Mouse (Mus musculus) gonadal fat pad, adult 2 months (tissue): ENCODE measurements around the gene Slc22a14. TPM values are rescaled to one million over a fixed set of nuclear protein-coding genes. Genes with fewer than 3 reads are reported as not detected.
"Not testable (repeated sequence)": the region's sequence is repeated elsewhere in the genome, so short reads cannot be mapped to it uniquely, and the experiment has no call there.

Experiments
- DNase-seq: peaks from one replicate; pipeline ENCODE4 v3.0.0-alpha.2; 2012; ENCODE audit warnings: low read depth
- polyA plus RNA-seq: library from polyadenylated mRNA; depleted of rRNA; stranded (reverse); fragments of >200 nt; gene quantifications from 2 replicates; pipeline ENCODE4 v1.2.3, GENCODE M21; 2012; rRNA removed

Gene Slc22a14
- polyA plus RNA-seq: 1.9 and 2.2 TPM in 2 replicates

DNA sequence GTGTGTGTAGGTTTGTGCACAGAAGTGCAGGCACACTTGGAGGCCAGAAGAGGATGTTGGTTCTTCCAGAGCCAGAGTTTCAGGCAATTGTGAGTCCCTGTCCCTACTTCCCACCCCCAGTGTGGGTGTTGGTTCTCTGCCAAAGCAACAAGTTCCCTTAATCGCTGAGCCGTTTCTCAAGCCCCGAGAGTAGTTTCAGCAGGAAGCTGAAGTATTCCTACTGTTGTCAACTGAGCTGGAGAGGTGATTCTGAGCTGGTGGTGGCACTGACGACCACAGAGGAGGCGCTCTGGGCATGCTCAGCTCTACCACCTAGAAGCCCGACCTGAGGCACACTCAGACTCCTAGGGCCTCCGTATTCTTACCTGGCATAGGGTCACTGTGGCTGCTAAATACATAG, at the start of gene Slc22a14:
Slc22a14 (minus strand) TSS at position 270 of the 400 bp plus-strand sequence.
- DNase-seq: no peak

DNA sequence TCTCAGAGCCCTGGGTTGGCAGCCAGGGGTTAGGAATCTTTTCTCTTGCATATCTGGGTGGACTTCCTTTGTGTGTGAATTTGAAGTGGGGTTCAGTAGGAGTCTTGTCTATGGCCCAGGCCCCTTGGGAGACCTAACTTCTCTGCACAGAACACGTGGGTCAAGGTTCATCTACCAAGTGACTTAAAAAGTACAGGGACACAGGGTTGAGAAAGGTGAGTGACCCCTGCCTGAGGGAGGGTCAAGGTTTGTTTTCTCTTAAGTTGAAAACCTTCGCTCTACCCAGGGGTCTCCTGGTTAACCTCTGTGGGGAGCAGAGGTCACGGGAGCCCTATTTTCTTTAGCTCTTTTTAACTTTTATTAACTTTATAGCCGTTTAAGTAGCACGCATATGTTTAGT, 44.5 kb upstream of the Slc22a14 start:
- no peak for DNase-seq

DNA sequence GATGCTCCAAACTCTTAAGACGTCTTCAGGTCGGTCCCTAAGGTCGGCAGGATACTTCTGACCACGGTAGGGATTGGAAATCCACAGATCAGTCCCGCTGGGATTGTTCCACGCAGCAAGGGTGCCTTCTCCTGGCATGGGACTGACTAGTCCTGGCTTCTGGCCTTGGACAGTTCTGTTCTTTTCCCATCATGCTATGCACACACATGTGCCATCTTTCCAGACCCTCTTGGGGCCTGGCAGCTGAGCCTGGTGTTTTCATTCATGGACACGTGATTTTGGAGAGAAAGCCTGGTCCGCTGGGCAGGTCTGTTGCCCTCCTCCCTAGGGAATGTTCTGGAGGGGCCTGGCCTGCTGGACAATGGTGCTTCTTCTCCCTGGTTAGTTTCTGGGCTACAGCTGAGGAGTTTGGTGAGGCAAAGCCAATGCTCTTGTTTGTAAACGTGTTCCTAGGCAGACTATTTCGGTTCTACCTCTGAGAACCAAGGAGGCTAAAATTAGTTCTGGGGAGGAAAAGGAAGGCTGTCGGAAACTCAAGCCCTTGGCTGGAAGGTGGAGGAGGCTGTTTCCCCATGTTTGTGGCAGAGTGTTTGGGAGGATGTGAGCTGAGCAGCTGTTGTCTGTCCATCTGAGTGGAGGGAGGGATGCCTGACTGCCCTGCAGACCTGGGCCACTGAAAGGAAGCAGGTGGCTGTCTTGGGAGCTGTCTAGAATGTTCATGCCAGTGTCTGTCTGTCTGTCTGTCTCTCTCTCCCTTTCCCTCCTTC, 43.7 kb upstream of the Slc22a14 start:
- no peak for DNase-seq

DNA sequence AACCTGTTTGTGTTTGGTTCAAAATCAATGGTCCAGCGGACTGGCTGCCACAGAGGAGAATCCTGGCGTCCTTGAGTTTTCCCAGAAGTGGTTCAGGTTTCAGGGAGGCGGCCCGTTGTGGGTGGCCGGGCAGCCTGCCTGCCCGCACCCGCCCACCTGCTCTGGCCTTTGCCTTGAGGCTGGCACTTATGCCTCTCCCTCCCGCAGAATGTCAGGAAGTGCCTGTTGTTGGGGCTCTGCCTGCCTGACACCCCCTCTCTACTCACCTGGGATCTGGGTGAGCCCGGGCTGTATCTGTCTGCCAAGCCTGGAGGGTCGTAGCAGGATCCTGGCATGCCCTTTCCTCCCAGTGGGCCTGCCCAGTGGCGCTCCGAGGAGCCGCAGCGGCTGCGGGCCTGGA, 42.5 kb upstream of the Slc22a14 start:
- DNase-seq: no peak

DNA sequence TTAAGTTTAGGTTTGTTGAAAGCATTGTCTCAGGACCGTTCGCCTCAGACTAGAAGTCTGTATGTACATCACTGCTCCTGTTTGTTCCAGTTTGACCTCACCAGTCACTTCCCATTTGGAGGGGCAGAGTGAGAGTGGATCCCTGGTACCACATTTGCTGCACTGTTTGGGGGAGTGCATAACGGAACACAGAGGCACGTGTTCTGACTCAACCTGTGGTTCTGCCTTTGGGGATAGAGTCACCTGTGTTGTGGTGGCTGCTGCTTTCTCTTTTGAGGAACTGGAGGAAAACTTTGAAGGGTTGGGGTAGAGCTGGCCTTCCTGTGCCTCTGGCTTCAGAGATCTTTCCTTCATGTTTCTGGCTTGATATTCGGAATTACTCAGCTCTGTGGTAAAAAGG, 38.7 kb upstream of the Slc22a14 start:
- no peak for DNase-seq

DNA sequence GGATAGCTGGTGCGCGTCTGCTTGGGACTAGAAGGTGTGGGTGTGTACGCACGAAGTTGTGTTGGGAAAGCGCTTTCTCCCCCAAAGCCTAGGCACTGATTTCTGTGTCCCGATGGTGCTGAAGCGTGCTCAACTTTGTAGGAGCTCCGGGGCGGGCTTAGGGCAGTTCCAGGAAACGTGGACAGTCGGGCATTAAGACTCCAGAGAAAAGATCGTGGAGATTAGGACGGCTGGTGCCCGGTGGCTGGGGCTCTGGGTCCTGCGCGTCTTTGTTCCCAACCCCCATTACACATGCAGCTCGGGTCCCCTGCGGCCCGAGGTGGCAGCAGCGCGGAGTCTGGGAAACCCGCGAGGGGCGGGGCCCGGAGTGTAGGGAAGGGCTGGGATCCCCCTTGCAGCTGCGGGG, 37.9 kb upstream of the Slc22a14 start:
- no peak for DNase-seq

DNA sequence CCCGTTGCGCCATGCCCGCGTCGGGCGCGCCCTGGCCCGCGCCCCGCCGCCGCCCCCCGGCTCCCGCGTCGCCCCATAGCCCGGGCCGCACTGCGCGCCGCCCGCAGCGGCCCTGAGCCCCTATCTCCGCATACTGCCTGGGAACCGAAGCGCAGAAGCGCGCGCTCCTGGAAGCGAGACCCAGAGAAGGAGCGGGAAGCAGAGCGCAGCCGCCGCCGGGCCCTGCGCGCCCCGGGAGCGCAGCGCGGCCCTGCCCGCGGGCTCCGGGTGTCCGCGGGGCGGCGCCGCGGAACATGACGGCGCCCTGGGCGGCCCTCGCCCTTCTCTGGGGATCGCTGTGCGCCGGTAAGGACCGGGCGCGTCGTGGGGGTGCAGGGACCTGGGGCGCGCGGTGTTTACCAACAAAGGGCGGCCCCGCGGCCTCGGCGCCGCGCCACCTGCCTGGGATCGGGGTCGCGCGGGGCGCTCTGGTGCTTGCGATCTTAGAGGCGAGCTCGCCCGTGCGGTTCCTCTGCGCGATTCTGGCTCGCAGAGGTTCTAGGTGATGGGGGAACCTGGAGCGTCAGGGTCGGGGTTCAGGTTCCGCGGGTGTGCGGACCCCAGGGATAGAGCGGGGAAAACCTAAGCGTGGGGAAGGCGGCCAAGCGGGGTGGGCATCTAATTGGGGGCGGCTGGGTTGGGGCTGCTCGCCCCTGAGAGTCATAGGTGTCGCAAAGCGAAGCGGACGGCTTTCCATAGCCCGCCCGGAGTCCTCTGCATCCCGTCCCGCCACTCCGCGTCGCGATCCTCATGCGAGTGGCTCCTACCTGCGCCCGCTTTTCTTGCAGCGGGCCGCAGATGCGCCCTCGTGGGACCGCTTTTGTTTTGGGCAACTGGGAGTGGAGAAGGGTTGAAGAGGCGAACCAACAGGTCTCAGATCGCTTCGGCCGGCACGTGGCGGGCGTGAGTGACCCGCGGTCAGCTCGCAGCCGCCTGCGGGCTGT, 37.2 kb upstream of the Slc22a14 start:
- no peak for DNase-seq

DNA sequence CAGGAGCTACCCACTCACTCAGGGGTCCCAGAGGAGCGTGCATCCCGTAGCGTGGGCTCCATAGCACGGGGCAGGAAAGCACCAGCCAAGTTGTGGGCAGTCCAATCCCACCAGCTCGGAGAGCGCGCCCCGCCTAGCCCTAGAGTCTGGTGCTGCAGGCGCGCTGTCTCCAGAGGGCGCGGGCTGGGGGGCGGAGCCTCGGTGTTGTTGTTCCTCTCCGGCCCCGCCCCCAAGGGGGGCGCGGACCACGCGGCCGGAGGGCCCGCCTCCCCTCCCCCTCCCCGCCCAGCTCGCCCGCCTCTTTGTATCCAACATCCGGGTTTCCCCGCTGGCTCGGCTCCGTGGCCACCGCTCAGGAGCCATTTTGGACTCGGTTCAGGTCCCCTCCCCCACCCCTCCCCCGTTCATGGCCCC, 36.5 kb upstream of the Slc22a14 start, which contains the start of gene Acvr2b:
Acvr2b (plus strand) TSS at position 318 of the 414 bp plus-strand sequence.
- DNase-seq: no peak

DNA sequence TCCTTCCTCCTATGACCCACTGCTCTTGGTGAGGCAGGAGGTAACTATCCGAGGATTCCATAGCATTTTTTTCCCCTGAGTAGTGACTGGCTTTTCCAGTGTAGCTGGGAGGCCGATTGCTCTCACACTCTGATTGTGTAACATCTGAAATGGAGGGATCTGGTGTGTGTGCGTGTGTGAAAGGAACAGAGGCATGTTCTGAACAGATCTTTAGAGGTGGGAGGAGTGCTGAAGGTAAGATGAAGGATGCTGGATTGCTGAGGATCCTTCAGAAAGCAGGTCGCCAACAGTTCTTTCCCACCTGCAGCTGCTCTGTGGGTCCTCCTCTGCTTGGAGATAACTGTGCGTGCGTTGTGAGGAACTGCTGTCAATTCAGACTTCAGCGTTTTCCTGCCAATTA, 36.0 kb upstream of the Slc22a14 start:
- peak; percentile 22 for DNase-seq

DNA sequence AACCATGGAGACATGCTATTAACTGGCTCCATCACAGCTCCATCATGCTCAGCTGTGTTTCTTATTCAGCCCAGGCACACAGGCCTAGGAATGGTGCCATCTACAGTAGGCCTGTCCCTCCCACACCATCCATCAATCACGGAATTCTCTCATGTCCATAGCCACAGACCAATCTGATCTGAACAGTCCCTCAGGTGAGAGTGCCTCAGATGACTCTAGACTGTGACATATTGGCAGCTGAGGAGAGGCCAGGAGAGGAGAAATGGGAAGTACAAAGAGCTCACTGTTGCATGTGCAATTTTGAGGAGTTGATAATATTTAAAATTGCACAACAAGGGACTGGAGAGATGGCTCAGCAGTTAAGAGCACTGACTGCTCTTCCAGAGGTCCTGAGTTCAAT, 29.5 kb upstream of the Slc22a14 start:
- peak; percentile 70 for DNase-seq

DNA sequence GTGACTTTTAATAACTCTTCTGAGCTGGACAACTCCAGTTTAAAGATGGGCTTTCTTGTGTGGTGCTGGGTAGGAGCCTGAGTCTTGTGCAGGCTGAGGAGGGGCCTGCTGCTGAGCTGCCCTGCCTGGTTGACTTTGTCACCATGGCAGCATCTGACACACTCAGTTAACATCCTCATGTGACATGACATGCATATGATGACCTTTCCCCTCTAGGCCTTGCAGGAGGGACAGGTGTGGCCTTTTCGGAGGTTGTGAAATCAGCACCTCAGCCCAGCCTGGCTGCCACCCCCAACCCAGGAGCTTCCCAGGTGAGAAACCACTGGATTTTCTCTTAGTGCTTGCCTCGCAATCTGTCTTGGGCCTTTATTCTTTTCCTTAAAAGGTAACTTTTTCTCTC, 24.9 kb upstream of the Slc22a14 start:
- no peak for DNase-seq

DNA sequence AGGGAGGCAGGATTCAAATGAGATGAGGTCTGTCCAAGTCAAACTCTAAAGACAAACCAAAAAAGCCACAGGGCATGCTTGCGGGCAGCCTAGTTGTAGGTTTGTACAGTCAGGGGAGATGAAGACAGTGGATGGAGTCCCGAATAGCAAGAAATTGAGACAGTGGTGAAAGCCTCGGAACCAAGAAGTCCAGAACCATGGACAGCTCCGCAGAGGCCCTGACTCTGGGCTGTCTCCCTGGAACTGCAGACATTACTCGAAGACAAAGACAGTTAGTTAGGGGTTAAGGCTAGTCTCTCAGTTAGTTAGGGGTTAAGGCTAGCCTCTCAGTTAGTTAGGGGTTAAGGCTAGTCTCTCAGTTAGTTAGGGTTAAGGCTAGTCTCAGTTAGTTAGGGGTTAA, 23.6 kb upstream of the Slc22a14 start:
- DNase-seq: no peak

DNA sequence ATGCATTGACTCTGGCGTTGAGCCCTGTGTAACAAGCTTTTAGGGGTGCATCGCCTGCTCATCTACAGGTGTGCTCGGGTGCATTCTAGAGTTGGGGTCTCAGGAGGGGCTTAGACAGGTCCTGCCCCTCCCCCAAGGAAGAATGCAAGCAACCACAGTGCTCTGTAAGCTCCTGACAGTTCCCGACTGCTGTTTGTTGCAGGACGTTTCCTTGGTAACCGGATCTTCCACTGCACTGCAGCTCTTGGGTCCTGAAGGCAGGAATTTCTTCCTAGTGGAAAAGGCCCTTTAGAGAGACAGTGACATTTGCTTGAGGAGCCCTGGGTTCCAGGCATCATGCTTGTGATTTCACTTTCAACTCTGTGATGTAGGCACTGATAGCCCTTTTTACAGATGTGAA, 17.2 kb upstream of the Slc22a14 start:
- no peak for DNase-seq

DNA sequence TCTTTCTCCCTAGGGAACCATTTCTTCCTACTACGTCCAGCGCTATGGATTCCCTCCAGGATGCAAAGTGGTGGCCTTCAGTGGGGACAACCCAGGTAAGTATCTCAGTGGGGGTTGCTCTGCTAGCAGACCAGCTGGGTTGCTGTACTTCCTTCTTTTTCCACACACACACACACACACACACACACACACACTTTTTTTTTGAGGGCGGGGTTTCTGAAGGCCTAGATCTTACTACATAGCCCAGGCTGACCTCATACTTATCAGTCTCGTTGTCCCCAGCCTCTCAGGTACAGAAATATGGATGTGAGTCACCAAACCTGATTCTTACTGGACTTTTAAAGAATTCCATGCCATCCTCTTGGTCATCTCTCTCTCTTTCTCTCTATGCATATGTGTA, 12.9 kb upstream of the Slc22a14 start:
- DNase-seq: no peak

DNA sequence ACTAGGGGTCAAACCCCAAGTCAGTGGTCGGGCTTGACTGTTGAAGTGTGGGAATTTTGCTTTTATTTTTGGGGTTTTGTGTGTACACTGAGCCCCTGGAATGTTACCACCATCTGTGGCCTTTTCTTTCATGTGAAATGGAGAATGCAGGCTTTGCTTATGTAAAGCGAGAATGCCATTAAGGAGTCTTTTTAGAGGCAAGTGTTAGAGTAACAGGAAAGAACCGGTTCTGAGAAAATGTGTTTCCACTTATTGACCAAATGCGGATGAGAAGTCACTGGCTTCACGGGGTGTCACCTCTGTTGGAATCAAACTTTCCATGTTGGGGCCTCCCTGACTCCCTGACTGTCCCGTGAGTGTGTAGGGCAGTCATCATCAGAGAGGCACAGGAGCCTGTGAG, 10.2 kb upstream of the Slc22a14 start:
- no peak for DNase-seq

DNA sequence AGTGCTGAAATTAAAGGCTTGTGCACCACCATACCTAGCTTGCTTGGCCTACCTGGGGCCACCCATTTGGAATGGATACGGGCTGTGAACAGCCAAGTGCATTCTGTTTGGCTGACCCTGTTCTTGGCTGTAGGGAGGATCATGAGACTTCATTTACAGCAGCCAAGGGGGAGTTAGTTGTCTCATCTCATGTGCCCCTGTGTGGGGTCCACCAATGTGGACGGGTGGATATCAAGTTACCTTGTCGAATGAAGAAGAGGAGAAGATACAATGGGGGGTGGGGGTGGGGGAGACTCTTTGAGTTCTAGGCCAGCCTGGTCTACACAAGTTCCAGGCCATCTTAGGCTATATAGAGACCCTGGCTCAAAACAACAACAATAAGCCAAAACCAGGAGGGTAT, 9.7 kb upstream of the Slc22a14 start:
- no peak for DNase-seq

DNA sequence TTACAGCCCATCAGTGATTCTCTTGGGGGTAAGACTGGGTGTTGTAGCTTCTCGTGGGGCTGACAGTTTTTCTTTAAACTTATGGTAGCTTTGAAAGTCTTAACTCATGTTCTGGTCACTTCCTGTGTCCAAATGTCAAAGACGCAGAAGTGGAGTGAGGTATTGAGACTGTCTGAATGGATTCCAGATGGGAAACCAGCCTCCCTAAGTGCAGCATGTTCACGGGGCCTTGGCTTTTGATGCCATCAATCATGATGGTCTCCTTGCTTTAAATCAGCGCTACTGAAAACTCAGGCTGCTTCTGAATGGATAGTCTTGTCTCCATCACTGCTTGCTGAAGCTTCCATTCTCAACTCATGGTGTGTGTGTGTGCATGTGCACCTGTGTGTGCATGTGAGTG, 5.9 kb upstream of the Slc22a14 start:
- no peak for DNase-seq

DNA sequence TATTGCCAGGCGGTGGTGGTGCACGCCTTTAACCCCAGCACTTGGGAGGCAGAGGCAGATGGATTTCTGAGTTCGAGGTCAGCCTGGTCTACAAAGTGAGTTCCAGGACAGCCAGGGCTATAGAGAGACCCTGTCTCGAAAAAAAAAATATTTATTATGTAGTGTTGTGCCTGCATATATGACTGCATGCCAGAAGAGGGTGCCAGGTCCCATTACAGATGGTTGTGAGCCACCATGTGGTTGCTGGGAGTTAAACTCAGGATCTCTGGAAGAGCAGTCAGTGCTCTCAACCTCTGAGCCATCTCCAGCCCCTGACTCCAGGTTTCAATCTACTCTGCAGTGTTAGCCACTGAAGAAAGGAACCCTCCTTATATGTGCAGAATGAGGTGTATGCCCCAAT, 5.4 kb upstream of the Slc22a14 start:
- not testable (repeated sequence) for DNase-seq

DNA sequence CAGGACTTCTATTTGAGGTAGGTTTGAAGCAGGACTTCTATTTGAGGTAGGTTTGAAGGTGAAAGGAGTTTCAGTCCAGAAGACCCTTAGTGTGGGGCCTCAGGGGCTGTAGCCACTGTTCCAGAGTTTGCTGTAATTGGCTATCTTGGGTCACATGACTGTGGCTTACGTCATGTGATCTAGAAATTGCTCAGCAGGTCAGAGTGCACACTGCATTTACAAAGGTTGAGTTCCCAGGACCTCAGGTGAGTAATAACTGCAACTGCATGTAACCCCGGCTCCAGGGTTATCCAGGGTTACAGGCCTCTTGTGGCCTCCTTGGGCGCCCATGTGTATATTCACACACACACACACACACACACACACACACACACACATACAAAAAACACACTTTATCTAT, 3.0 kb upstream of the Slc22a14 start:
- no peak for DNase-seq

DNA sequence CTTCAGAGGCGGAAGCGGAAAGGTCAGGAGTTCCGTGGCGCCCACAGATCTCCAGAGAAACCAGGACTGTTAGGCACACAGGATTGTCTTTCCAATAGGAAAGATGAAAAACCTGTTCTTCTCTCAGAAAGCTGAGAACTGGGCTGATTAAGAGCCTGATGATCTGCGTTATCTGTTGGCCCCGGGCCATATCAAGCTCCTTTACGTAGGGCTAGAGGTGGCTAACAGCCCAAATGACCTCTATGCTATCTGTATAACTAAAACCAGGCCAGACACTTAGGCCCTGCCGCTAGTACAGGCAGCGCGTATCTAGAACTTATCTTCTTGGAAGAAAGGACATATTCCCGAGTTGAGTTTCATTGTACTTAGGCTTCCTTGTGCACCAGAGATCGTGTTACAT, 2.1 kb downstream of the Slc22a14 start:
- DNase-seq: no peak

DNA sequence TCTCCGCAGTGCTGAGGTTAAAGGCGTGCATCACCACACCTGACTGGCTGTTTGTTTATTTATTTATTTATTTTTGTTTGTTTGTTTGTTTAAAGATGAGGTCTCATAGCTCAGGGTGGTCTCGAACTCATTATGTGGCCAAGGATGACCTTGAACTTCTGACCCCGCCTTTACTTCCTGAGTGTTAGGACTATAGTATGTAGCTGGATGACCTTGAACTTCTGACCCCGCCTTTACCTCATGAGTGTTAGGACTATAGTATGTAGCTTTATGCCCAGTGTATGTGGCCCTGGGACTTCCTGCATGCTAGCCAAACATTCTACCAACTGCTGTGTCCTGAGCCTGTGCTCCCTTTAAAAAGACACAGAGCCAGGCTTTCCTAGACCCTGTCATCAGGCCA, 3.9 kb downstream of the Slc22a14 start:
- no peak for DNase-seq

DNA sequence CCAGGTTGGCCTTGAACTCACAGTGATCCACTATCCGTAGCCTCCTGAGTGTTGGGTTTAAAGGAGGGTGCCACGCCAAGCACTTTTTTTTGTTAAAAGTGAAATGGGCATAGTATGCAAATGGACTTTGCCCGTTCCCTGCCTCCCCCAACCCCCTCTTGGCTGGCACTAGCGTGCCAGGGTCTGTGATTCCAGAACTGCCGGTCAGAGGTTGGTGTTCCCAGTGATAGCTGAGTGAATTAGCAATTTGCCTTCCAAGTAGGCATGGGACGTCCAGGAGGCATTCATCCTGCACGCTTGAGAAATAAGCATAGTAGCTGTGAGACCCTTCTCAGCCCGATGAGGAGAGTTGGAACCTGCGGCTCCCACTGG, 7.3 kb downstream of the Slc22a14 start:
- no peak for DNase-seq
